Mouse (Mus musculus): ENCODE measurements around the gene Phf13.

DNA sequence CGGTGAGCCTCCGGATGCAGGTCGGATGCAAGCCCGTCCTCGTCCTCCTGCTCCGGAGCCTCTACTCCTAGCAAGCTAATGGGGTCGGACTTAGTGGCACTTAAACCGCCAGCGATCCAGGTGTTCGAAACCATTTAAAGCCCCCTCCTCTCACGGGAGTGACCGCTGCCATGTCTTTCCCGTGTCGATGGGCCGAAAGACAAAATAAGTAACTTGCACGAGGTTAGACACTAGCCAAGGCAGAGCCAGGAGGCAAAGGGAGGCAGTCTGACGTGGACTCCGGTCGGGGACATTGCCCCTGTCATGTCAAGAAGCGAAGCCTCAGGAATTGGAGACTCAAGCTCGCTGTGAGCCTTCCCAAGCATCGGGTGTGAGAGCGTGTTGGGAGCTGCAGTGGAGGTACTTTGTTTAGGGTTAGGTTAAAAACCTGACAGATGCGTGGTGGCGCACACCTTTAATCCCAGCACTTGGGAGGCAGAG, 43.8 kb upstream of the Phf13 start:
- TF ChIP-seq CTCF (conservative IDR thresholded peaks at IDR 0.05; ENCODE audit: low read length) = no peak
- no peak for TF ChIP-seq NANOG (IDR thresholded peaks at IDR 0.05; ENCODE audit: borderline replicate concordance, low read length)
- TF ChIP-seq POU5F1 (IDR thresholded peaks at IDR 0.05; ENCODE audit: borderline replicate concordance, low read length) = no peak

Data from E14TG2a.4 (cell line).